Mouse (Mus musculus): ENCODE data around the gene Upk3b.

GRCm38 (mm10) chr5:135994725-135995687 is 43.3 kb upstream of the Upk3b start, which contains the start of gene Dtx2:
- TF ChIP-seq CTCF (IDR thresholded peaks at IDR 0.05; ENCODE audit: low read depth, low read length) (peak; percentile 14), EP300 (IDR thresholded peaks at IDR 0.05; ENCODE audit: insufficient read depth, low read depth, low read length) (no peak)
